Mouse (Mus musculus) forebrain, embryonic 14.5 days (tissue): ENCODE data around the gene Gmds. TPM values are rescaled to one million over a fixed set of nuclear protein-coding genes. Genes with fewer than 3 reads are reported as not detected.

Experiments
- ATAC-seq: fragments of 200-750 bp; cut with Nextera tagmentation; 2 replicates; pipeline ENCODE4 v1.8.0; 2017; ENCODE audit warnings: mild to moderate bottlenecking, moderate library complexity
- DNase-seq: peaks from one replicate; pipeline ENCODE4 v3.0.0-alpha.2; 2015; ENCODE audit warnings: low spot score
- H3K27ac ChIP-seq: fragments of 300-500 bp; sonication (generic); 2 replicates; pipeline ENCODE4 v1.5.1; 2014; ENCODE audit warnings: low read depth, mild to moderate bottlenecking, control low read depth, low read length, moderate library complexity
- H3K27me3 ChIP-seq: fragments of 300-500 bp; sonication (generic); replicated peaks from 2 replicates; pipeline ENCODE4 v1.6.1; 2014; ENCODE audit warnings: low read length, control low read depth, mixed read lengths; ENCODE audit not compliant: control insufficient read depth, insufficient read depth
- H3K36me3 ChIP-seq: fragments of 300-500 bp; sonication (generic); 2 replicates; pipeline ENCODE4 v1.6.1; 2014; ENCODE audit warnings: low read length, control low read depth; ENCODE audit not compliant: control insufficient read depth, insufficient read depth
- H3K4me1 ChIP-seq: fragments of 300-500 bp; sonication (generic); 2 replicates; pipeline ENCODE4 v1.6.1; 2014; ENCODE audit warnings: antibody characterized with exemption, low read length, control low read depth; ENCODE audit not compliant: control insufficient read depth, insufficient read depth
- H3K4me2 ChIP-seq: fragments of 300-500 bp; sonication (generic); 2 replicates; pipeline ENCODE4 v1.6.1; 2014; ENCODE audit warnings: mild to moderate bottlenecking, control low read depth, low read length
- H3K4me3 ChIP-seq: fragments of 300-500 bp; sonication (generic); 2 replicates; pipeline ENCODE4 v1.5.1; 2014; ENCODE audit warnings: low read depth, low read length, control low read depth
- H3K9ac ChIP-seq: fragments of 300-500 bp; sonication (generic); 2 replicates; pipeline ENCODE4 v1.6.1; 2014; ENCODE audit warnings: mild to moderate bottlenecking, low read length, control low read depth, moderate library complexity
- H3K9me3 ChIP-seq: fragments of 300-500 bp; sonication (generic); replicated peaks from 2 replicates; pipeline ENCODE4 v1.6.1; 2016; ENCODE audit warnings: low read length, control low read depth, mixed read lengths; ENCODE audit not compliant: control insufficient read depth
- WGBS: fragments of 180-500 bp; shearing (Covaris S2); extraction: QIAGEN DNeasy Blood & Tissue Kit; methylation state at CpG from one replicate; pipeline ENCODE4 v1.1.7; 2014; 5-methylcytosine and 5-hydroxymethylcytosine counted together
- polyA plus RNA-seq: library from polyadenylated mRNA; unstranded; fragments of >200 nt; fragmentation: Nextera tagmentation; extraction: Ambion mirVana; gene quantifications from 2 replicates; pipeline ENCODE4 v1.2.1, GENCODE M21; 2014

Gmds gene
- polyA plus RNA-seq, 1 experiment from 2014 or later, result 31.1 TPM

- Histone ChIP-seq H3K9ac (peak overlapping the region; percentile 29; the same call in 1 of the 2 replicates), H3K27ac (no peak overlapping the region), H3K4me1 (no peaks in the 10 kb centered on the region), H3K9me3 (no peaks in the 10 kb centered on the region), H3K36me3 (no peaks in the 10 kb centered on the region), H3K4me2 (peak overlapping the region; percentile 43; the same call in 1 of the 2 replicates), H3K4me3 (0 out of 2 replicates have a peak overlapping the region, but pooled peaks have one; percentile 16), H3K27me3 (peaks cover 28% of the 10 kb centered on the region; the same call in 1 of the 2 replicates)
- WGBS, result 25% methylated on average over 6 of the region's 6 CpGs
- ATAC-seq, result no peak
- no peak for DNase-seq
Observed at GRCm38 (mm10) chr13:31821050-31821449, 517.5 kb downstream of the Gmds start.

- Histone ChIP-seq H3K4me3 (peak overlapping the region; percentile 16; the same call in 1 of the 2 replicates), H3K9ac (peak overlapping the region; percentile 29; the same call in 1 of the 2 replicates), H3K27ac (no peak overlapping the region), H3K4me1 (no peaks in the 10 kb centered on the region), H3K4me2 (peak overlapping the region; percentile 43), H3K36me3 (no peaks in the 10 kb centered on the region), H3K9me3 (no peaks in the 10 kb centered on the region), H3K27me3 (peaks cover 33% of the 10 kb centered on the region)
- ATAC-seq, result peak; percentile 72; the same call in 1 of the 2 replicates
- DNase-seq, result no peak
- 5% methylated on average over 16 of the region's 16 CpGs for WGBS
Observed at GRCm38 (mm10) chr13:31820587-31821017, 517.9 kb downstream of the Gmds start.

GRCm38 (mm10) chr13:31819664-31820405 lies 518.7 kb downstream of the Gmds start:
- H3K4me3 ChIP-seq, result no peak overlapping the region
- no peaks in the 10 kb centered on the region for H3K36me3 ChIP-seq
- no peaks in the 10 kb centered on the region for H3K4me1 ChIP-seq
- no peak for DNase-seq
- peaks cover 40% of the 10 kb centered on the region for H3K27me3 ChIP-seq
- no peak overlapping the region for H3K27ac ChIP-seq
- no peaks in the 10 kb centered on the region for H3K9me3 ChIP-seq
- WGBS, result 36% methylated on average over 14 of the region's 14 CpGs
- ATAC-seq, result no peak
- H3K4me2 ChIP-seq, result no peak overlapping the region
- H3K9ac ChIP-seq, result no peak overlapping the region

GRCm38 (mm10) chr13:31818337-31818736 lies 520.2 kb downstream of the Gmds start:
- Histone ChIP-seq H3K4me1 (no peaks in the 10 kb centered on the region), H3K27me3 (peaks cover 55% of the 10 kb centered on the region), H3K36me3 (no peaks in the 10 kb centered on the region), H3K9me3 (no peaks in the 10 kb centered on the region), H3K4me2 (no peak overlapping the region), H3K9ac (no peak overlapping the region), H3K27ac (no peak overlapping the region), H3K4me3 (no peak overlapping the region)
- ATAC-seq (no peak), DNase-seq (no peak)
- WGBS, result 63% methylated on average over 7 of the region's 7 CpGs

GRCm38 (mm10) chr13:31815383-31816003 lies 523.0 kb downstream of the Gmds start:
- no peak overlapping the region for H3K27ac ChIP-seq
- ATAC-seq, result no peak
- H3K9me3 ChIP-seq, result no peaks in the 10 kb centered on the region
- H3K27me3 ChIP-seq, result peaks cover 68% of the 10 kb centered on the region
- DNase-seq, result no peak
- H3K9ac ChIP-seq, result no peak overlapping the region
- WGBS, result 37% methylated on average over 15 of the region's 15 CpGs
- 0 out of 2 replicates have a peak, but pooled peaks cover 3% of the 10 kb centered on the region for H3K4me1 ChIP-seq
- no peak overlapping the region for H3K4me2 ChIP-seq
- H3K4me3 ChIP-seq, result no peak overlapping the region
- H3K36me3 ChIP-seq, result no peaks in the 10 kb centered on the region

GRCm38 (mm10) chr13:31812701-31813100 lies 525.8 kb downstream of the Gmds start:
- Histone ChIP-seq H3K9me3 (no peaks in the 10 kb centered on the region), H3K4me2 (no peak overlapping the region), H3K4me1 (0 out of 2 replicates have a peak, but pooled peaks cover 3% of the 10 kb centered on the region), H3K9ac (no peak overlapping the region), H3K4me3 (no peak overlapping the region), H3K27ac (no peak overlapping the region), H3K27me3 (peaks cover 74% of the 10 kb centered on the region), H3K36me3 (no peaks in the 10 kb centered on the region)
- ATAC-seq (no peak), DNase-seq (no peak)
- 51% methylated on average over 2 of the region's 2 CpGs for WGBS

GRCm38 (mm10) chr13:31811542-31812021 lies 527.0 kb downstream of the Gmds start:
- DNase-seq, result no peak

GRCm38 (mm10) chr13:31810693-31811541 lies 527.6 kb downstream of the Gmds start:
- H3K9ac ChIP-seq, result peak overlapping the region; percentile 50
- H3K4me2 ChIP-seq, result peak overlapping the region; percentile 45
- DNase-seq (no peak), ATAC-seq (no peak)
- H3K27ac ChIP-seq, result no peak overlapping the region
- 0 out of 2 replicates have a peak, but pooled peaks cover 3% of the 10 kb centered on the region for H3K4me1 ChIP-seq
- H3K36me3 ChIP-seq, result no peaks in the 10 kb centered on the region
- peak overlapping the region; percentile 25 for H3K4me3 ChIP-seq
- H3K27me3 ChIP-seq, result peaks cover 78% of the 10 kb centered on the region
- WGBS, result under 1% methylated on average over 52 of the region's 65 CpGs
- H3K9me3 ChIP-seq, result no peaks in the 10 kb centered on the region

More at GRCm38 (mm10) chr13:31811542-31812021, 527.0 kb downstream of the Gmds start:
- H3K27ac ChIP-seq, result no peak overlapping the region
- peaks cover 78% of the 10 kb centered on the region for H3K27me3 ChIP-seq
- 0 out of 2 replicates have a peak, but pooled peaks cover 3% of the 10 kb centered on the region for H3K4me1 ChIP-seq
- peak overlapping the region; percentile 45 for H3K4me2 ChIP-seq
- no peaks in the 10 kb centered on the region for H3K9me3 ChIP-seq
- 7% methylated on average over 42 of the region's 44 CpGs for WGBS
- peak overlapping the region; percentile 25 for H3K4me3 ChIP-seq
- H3K9ac ChIP-seq, result peak overlapping the region; percentile 50
- no peaks in the 10 kb centered on the region for H3K36me3 ChIP-seq
- ATAC-seq, result no peak
